Mouse (Mus musculus): ENCODE data around the gene Kcnk4. TPM values are rescaled to one million over a fixed set of nuclear protein-coding genes. Genes with fewer than 3 reads are reported as not detected.
A peak's percentile ranks its signal among the peaks of the same experiment; 100 is the strongest.

Kcnk4 gene
- polyA plus RNA-seq, 1 experiment, result 0.26 TPM

- Histone ChIP-seq H3K4me3 (ENCODE audit: insufficient read depth, poor library complexity, severe bottlenecking) (peak overlapping the region; percentile 37), H3K79me2 (ENCODE audit: control insufficient read depth, insufficient read depth) (peaks cover 52% of the 10 kb centered on the region), H3K79me3 (ENCODE audit: low read depth) (peaks cover 31% of the 10 kb centered on the region), H3K27me3 (ENCODE audit: control insufficient read depth, insufficient read depth, insufficient read length) (no peaks in the 10 kb centered on the region), H3K36me3 (ENCODE audit: control insufficient read depth, insufficient read depth) (peaks cover 48% of the 10 kb centered on the region), H3ac (ENCODE audit: control insufficient read depth, insufficient read length, low read depth) (peak overlapping the region; percentile 74)
- no peak for TF ChIP-seq CTCF (IDR thresholded peaks at IDR 0.05; ENCODE audit: control insufficient read depth, insufficient read depth, insufficient read length)
- no peak for TF ChIP-seq MYOG (IDR thresholded peaks at IDR 0.05; ENCODE audit: control insufficient read depth, extremely low read depth, insufficient read length)
- TF ChIP-seq FOSL1 (IDR thresholded peaks at IDR 0.05; ENCODE audit: insufficient read depth, low read length, poor library complexity, severe bottlenecking), result no peak
- TF ChIP-seq MAX (IDR thresholded peaks at IDR 0.05), result no peak
- no peak for TF ChIP-seq CEBPB (IDR thresholded peaks at IDR 0.05; ENCODE audit: low read depth)
- no peak for TF ChIP-seq MYOD1 (IDR thresholded peaks at IDR 0.05; ENCODE audit: control insufficient read depth, insufficient read length, low read depth)
- no peak for TF ChIP-seq USF1 (IDR thresholded peaks at IDR 0.05; ENCODE audit: low read depth)
Observed at GRCm38 (mm10) chr19:6979001-6979479, 44.7 kb upstream of the Kcnk4 start.

GRCm38 (mm10) chr19:6978639-6978974 is 44.3 kb upstream of the Kcnk4 start:
- Histone ChIP-seq H3ac (ENCODE audit: control insufficient read depth, insufficient read length, low read depth) (peak overlapping the region; percentile 74), H3K27me3 (ENCODE audit: control insufficient read depth, insufficient read depth, insufficient read length) (no peaks in the 10 kb centered on the region), H3K79me3 (ENCODE audit: low read depth) (peaks cover 31% of the 10 kb centered on the region), H3K79me2 (ENCODE audit: control insufficient read depth, insufficient read depth) (peaks cover 52% of the 10 kb centered on the region), H3K36me3 (ENCODE audit: control insufficient read depth, insufficient read depth) (peaks cover 44% of the 10 kb centered on the region), H3K4me3 (ENCODE audit: insufficient read depth, poor library complexity, severe bottlenecking) (peak overlapping the region; percentile 37)
- TF ChIP-seq MYOG (IDR thresholded peaks at IDR 0.05; ENCODE audit: control insufficient read depth, extremely low read depth, insufficient read length), result no peak
- no peak for TF ChIP-seq MYOD1 (IDR thresholded peaks at IDR 0.05; ENCODE audit: control insufficient read depth, insufficient read length, low read depth)
- TF ChIP-seq FOSL1 (IDR thresholded peaks at IDR 0.05; ENCODE audit: insufficient read depth, low read length, poor library complexity, severe bottlenecking), result no peak
- no peak for TF ChIP-seq MAX (IDR thresholded peaks at IDR 0.05)
- no peak for TF ChIP-seq CTCF (IDR thresholded peaks at IDR 0.05; ENCODE audit: control insufficient read depth, insufficient read depth, insufficient read length)
- no peak for TF ChIP-seq CEBPB (IDR thresholded peaks at IDR 0.05; ENCODE audit: low read depth)
- no peak for TF ChIP-seq USF1 (IDR thresholded peaks at IDR 0.05; ENCODE audit: low read depth)

GRCm38 (mm10) chr19:6977759-6978638 is 43.7 kb upstream of the Kcnk4 start:
- Histone ChIP-seq H3K36me3 (ENCODE audit: control insufficient read depth, insufficient read depth) (peaks cover 37% of the 10 kb centered on the region), H3K79me2 (ENCODE audit: control insufficient read depth, insufficient read depth) (peaks cover 54% of the 10 kb centered on the region), H3K27me3 (ENCODE audit: control insufficient read depth, insufficient read depth, insufficient read length) (no peaks in the 10 kb centered on the region), H3K4me3 (ENCODE audit: insufficient read depth, poor library complexity, severe bottlenecking) (no peak overlapping the region), H3K79me3 (ENCODE audit: low read depth) (peaks cover 31% of the 10 kb centered on the region), H3ac (ENCODE audit: control insufficient read depth, insufficient read length, low read depth) (peak overlapping the region; percentile 16)
- TF ChIP-seq FOSL1 (IDR thresholded peaks at IDR 0.05; ENCODE audit: insufficient read depth, low read length, poor library complexity, severe bottlenecking), result no peak

GRCm38 (mm10) chr19:6975537-6976521 is 41.5 kb upstream of the Kcnk4 start, which contains the start of gene Plcb3:
Gene Plcb3 (minus strand): TSS chr19:6976470.
- Histone ChIP-seq H3K36me3 (ENCODE audit: control insufficient read depth, insufficient read depth) (peaks cover 27% of the 10 kb centered on the region), H3ac (ENCODE audit: control insufficient read depth, insufficient read length, low read depth) (peak within 1 kb of the TSS; percentile 90), H3K4me3 (ENCODE audit: insufficient read depth, poor library complexity, severe bottlenecking) (peak within 1 kb of the TSS; percentile 99), H3K79me2 (ENCODE audit: control insufficient read depth, insufficient read depth) (peaks cover 58% of the 10 kb centered on the region), H3K27me3 (ENCODE audit: control insufficient read depth, insufficient read depth, insufficient read length) (no peaks in the 10 kb centered on the region), H3K79me3 (ENCODE audit: low read depth) (peaks cover 31% of the 10 kb centered on the region)
- TF ChIP-seq USF1 (IDR thresholded peaks at IDR 0.05; ENCODE audit: low read depth) (no peak), MAX (IDR thresholded peaks at IDR 0.05) (no peak), CTCF (IDR thresholded peaks at IDR 0.05; ENCODE audit: control insufficient read depth, insufficient read depth, insufficient read length) (peak; percentile 29), CEBPB (IDR thresholded peaks at IDR 0.05; ENCODE audit: low read depth) (peak; percentile 79), FOSL1 (IDR thresholded peaks at IDR 0.05; ENCODE audit: insufficient read depth, low read length, poor library complexity, severe bottlenecking) (no peak), MYOD1 (IDR thresholded peaks at IDR 0.05; ENCODE audit: control insufficient read depth, insufficient read length, low read depth) (peak; percentile 96), MYOG (IDR thresholded peaks at IDR 0.05; ENCODE audit: control insufficient read depth, extremely low read depth, insufficient read length) (no peak)
